Mouse (Mus musculus) erythroblast, adult 5-6 weeks (primary cell): ENCODE measurements around the gene Cpt1c. TPM values are rescaled to one million over a fixed set of nuclear protein-coding genes. Genes with fewer than 3 reads are reported as not detected.

Source experiments
- ATAC-seq: replicated peaks from 2 replicates; pipeline ENCODE4 v1.8.0; 2016; ENCODE audit warnings: moderate number of reproducible peaks, mild to moderate bottlenecking, moderate TSS enrichment, inconsistent platforms; ENCODE audit not compliant: poor library complexity, low FRiP score, severe bottlenecking
- total RNA-seq, 2 experiments: library from RNA; stranded (forward) in 1 of 2; stranded (reverse) in 1 of 2; fragments of 150-400 nt in 1 of 2; fragments of 200-764, 138-1000 nt in 1 of 2; gene quantifications; 2 replicates each; pipeline versions ENCODE4 v1.2.3 to v1.2.4; 2015 to 2017; ENCODE audit warnings: low replicate concordance in 2 of 2

Gene Cpt1c
- total RNA-seq, 2 experiments from 2014 or later, result 0.19 to 0.51 TPM

GRCm38 (mm10) chr7:45002440-45002839 is 27.8 kb upstream of the Cpt1c start:
- ATAC-seq, result no peak

GRCm38 (mm10) chr7:45000539-45001114 is 26.0 kb upstream of the Cpt1c start:
- no peak for ATAC-seq

GRCm38 (mm10) chr7:44999753-45000152 is 25.1 kb upstream of the Cpt1c start:
- no peak for ATAC-seq

- ATAC-seq, result peak; percentile 42
These were observed 23.9 kb upstream of the Cpt1c start, which contains the start of gene Bcl2l12 for GRCm38 (mm10) chr7:44998501-44998955. TSS of gene Bcl2l12 (minus strand) at chr7:44998712.

- ATAC-seq, result no peak
These were observed 23.3 kb upstream of the Cpt1c start for GRCm38 (mm10) chr7:44997940-44998428.

- peak; percentile 89 for ATAC-seq
These were observed 22.7 kb upstream of the Cpt1c start, which contains the start of gene Irf3 for GRCm38 (mm10) chr7:44997231-44997939. TSS of gene Irf3 (plus strand) at chr7:44997648.

- ATAC-seq, result 0 out of 2 replicates have a peak, but pooled peaks have one; percentile 4
These were observed 22.0 kb upstream of the Cpt1c start for GRCm38 (mm10) chr7:44996672-44997071.

GRCm38 (mm10) chr7:44986879-44987718 is 12.4 kb upstream of the Cpt1c start:
- ATAC-seq, result peak; percentile 25

- ATAC-seq, result peak; percentile 89
These were observed 11.7 kb upstream of the Cpt1c start, which contains the start of gene Prmt1 for GRCm38 (mm10) chr7:44986192-44986878. TSS of gene Prmt1 (minus strand) at chr7:44986568.

- ATAC-seq, result no peak
These were observed 11.0 kb upstream of the Cpt1c start for GRCm38 (mm10) chr7:44985595-44986191.

GRCm38 (mm10) chr7:44984833-44985164 is 10.1 kb upstream of the Cpt1c start:
- no peak for ATAC-seq

GRCm38 (mm10) chr7:44983944-44984832 is 9.5 kb upstream of the Cpt1c start:
- ATAC-seq, result no peak

GRCm38 (mm10) chr7:44983085-44983484 is 8.4 kb upstream of the Cpt1c start:
- peak; percentile 50 for ATAC-seq

- no peak for ATAC-seq
These were observed 6.9 kb upstream of the Cpt1c start for GRCm38 (mm10) chr7:44981539-44981938.

- ATAC-seq, result no peak
These were observed 3.6 kb upstream of the Cpt1c start for GRCm38 (mm10) chr7:44978300-44978699.

GRCm38 (mm10) chr7:44975117-44975419 is 417 bp upstream of the Cpt1c start:
- ATAC-seq, result peak; percentile 3; the same call in 1 of the 2 replicates

GRCm38 (mm10) chr7:44973415-44974130 is 1.1 kb downstream of the Cpt1c start:
- no peak for ATAC-seq

GRCm38 (mm10) chr7:44971142-44971541 is 3.5 kb downstream of the Cpt1c start:
- ATAC-seq, result no peak
